Mouse (Mus musculus): Measurements from ENCODE around the gene Nim1k. TPM values are rescaled to one million over a fixed set of nuclear protein-coding genes. Genes with fewer than 3 reads are reported as not detected.
"Not testable (repeated sequence)": the region's sequence is repeated elsewhere in the genome, so short reads cannot be mapped to it uniquely, and the experiment has no call there.

The Nim1k gene
- total RNA-seq, 2 experiments from 2014 or later, result 13.1 to 14.0 TPM

DNA sequence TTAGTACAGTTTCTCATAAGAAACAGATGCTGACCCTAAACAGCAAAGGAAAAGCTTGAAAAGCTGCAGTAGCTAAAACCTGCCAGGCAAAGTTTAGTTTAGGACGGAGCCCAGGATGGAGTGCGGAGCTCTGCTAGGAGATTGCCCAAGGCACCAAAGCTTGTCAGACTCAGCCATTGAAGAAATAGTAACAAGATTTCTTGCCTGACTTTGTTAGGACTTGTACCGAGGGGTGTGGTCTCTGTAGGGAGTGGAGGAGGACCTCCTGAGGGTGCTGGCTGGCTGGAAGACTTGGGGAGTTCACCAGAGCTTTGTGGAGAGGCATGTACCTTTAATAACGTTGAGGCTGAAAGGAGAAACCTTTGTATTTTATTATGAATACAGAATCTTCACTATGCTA is 60.0 kb downstream of the Nim1k start:
- no peak for TF ChIP-seq CTCF (conservative IDR thresholded peaks at IDR 0.05)
- DNase-seq (ENCODE audit: low spot score in 2 of 2), result no peak
- no peak overlapping the region for H3K4me3 ChIP-seq
- no peak overlapping the region for H3K27ac ChIP-seq

DNA sequence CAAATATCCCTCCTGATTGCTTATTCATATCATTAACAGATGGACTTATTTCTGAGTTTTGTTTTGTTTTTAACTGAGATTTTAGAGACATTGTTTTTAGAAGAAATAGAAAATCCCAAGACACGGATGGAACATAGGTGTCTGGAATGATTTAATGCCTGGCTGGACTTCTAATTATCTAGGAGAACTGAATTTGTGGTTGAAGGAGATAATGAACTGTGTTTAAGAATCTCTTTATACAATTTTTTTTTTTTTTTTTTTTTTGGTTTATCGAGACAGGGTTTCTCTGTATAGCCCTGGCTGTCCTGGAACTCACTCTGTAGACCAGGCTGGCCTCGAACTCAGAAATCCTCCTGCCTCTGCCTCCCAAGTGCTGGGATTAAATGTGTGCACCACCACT is 63.7 kb downstream of the Nim1k start:
- 0 out of 2 replicates have a peak overlapping the region, but pooled peaks have one; percentile 98 for H3K27ac ChIP-seq
- peak overlapping the region; percentile 97 for H3K4me3 ChIP-seq
- DNase-seq (ENCODE audit: low spot score in 2 of 2), result not testable (repeated sequence)

DNA sequence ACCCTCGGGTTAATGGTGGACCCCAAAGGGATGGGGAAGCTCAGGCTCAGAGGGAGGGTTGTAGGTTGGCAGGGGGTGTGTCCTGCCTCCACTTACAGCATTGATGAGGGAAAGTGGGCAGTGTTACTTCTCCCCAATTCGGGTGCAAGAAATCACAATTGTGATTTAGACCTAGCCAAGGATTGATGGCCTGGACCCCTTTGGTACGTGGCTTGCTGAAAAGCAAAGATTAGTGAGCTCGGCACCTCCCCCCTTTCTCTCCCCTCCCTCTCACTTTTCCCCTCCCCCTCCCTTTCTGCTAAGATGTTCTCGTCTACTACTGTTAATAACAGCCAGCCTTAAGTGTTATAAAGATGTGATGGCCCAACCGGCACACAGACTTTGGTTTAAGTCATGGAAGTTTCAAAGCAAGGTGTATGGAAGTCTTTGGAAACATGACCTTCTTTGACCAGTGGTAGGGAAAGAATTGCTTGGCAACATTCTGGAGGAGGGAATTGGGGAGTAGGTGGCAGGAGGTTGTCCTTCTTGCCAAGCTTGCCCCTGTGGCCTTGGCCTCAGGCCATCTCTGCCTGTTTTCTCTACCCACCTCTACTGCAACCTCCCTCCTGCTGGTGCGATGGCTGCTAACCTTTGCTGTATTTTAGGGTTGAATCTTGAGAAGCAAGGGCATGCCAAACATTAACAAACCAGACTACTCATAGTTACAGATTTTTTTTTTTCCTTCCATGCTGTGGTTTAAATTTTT is 64.6 kb downstream of the Nim1k start:
- Histone ChIP-seq H3K4me3 (peak overlapping the region; percentile 97), H3K27ac (peak overlapping the region; percentile 98)
- TF ChIP-seq CTCF (conservative IDR thresholded peaks at IDR 0.05), result no peak
- DNase-seq (ENCODE audit: low spot score in 2 of 2), result no peak

DNA sequence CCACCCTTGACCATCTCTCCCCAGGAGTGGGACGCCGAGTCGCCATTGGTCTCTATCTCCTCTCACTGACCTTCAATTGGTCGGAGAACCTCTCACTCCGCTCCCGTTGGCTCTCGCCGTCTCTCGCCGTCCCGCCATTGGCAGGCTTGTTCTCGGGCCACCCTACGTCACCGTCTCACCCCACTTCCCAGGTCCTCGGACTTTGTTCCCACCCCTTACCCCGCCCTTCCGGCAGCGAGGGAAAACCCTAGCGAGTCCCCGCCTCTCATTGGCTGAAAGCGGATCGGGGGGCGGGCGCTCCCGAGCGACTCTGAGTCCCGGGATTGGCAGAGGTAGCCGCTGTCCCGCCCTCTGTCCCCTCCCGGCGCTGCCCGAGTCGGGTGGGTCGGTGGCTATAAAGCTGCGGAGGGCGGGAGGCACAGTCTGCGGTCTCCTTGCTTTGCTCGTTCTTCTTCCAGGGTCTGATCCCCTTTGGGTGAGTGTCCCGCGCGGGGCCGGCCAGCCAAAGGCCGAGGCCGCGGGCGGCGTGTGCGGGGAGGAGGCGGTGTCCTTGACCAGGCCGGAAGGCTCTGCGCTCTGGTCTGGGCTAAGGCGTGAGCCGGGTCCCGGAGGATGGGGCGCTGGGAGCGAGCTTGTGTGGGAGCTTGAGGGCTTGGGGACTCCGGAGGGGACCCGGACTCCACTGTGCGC is 65.5 kb downstream of the Nim1k start, which contains the start of gene Hmgcs1:
Gene Hmgcs1, plus strand, starts transcription at position 341 of the 690 bp plus-strand sequence.
- peak; percentile 98 to 99 for DNase-seq (ENCODE audit: low spot score in 2 of 2)
- TF ChIP-seq CTCF (conservative IDR thresholded peaks at IDR 0.05), result no peak
- peak within 1 kb of the TSS; percentile 97 for H3K4me3 ChIP-seq
- peak within 1 kb of the TSS; percentile 98 for H3K27ac ChIP-seq

DNA sequence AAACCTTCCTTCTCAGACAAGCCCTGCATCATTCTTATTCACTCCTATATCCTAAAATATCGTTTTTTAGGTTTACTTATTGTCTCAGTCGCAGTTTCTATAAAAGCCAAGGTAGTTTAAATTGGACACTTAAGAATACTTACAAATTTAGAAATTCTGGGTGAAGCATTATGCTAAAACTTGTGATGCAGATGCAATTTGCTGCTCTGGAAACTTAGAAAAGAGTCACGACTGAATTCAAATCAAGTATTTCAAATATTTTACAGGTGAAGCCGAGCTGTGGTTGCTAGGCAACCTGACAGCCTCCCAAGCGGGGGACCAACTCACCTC is 66.0 kb downstream of the Nim1k start:
- no peak for TF ChIP-seq CTCF (conservative IDR thresholded peaks at IDR 0.05)
- peak overlapping the region; percentile 93 for H3K27ac ChIP-seq
- DNase-seq (ENCODE audit: low spot score in 2 of 2), result no peak
- peak overlapping the region; percentile 97 for H3K4me3 ChIP-seq

- Histone ChIP-seq H3K27ac (no peak overlapping the region), H3K4me3 (no peak overlapping the region)
- DNase-seq (ENCODE audit: low spot score in 2 of 2), result no peak
- TF ChIP-seq CTCF (conservative IDR thresholded peaks at IDR 0.05), result no peak
Observed at GRCm38 (mm10) chr13:119684416-119685177, 71.1 kb downstream of the Nim1k start.

- no peak overlapping the region for H3K27ac ChIP-seq
- no peak for DNase-seq (ENCODE audit: low spot score in 2 of 2)
- TF ChIP-seq CTCF (conservative IDR thresholded peaks at IDR 0.05), result no peak
- no peak overlapping the region for H3K4me3 ChIP-seq
Observed at GRCm38 (mm10) chr13:119681161-119681560, 74.5 kb downstream of the Nim1k start.

GRCm38 (mm10) chr13:119679721-119680120 is 76.0 kb downstream of the Nim1k start:
- TF ChIP-seq CTCF (conservative IDR thresholded peaks at IDR 0.05), result no peak
- H3K27ac ChIP-seq, result no peak overlapping the region

GRCm38 (mm10) chr13:119678794-119679193 is 76.9 kb downstream of the Nim1k start:
- H3K27ac ChIP-seq, result no peak overlapping the region
- TF ChIP-seq CTCF (conservative IDR thresholded peaks at IDR 0.05), result no peak
- H3K4me3 ChIP-seq, result no peak overlapping the region
- no peak for DNase-seq (ENCODE audit: low spot score in 2 of 2)

More at GRCm38 (mm10) chr13:119679721-119680120, 76.0 kb downstream of the Nim1k start:
- no peak overlapping the region for H3K4me3 ChIP-seq
- DNase-seq (ENCODE audit: low spot score in 2 of 2), result no peak

GRCm38 (mm10) chr13:119661420-119661819 is 94.3 kb downstream of the Nim1k start:
- DNase-seq (ENCODE audit: low spot score in 2 of 2), result peak in 1 of 2 experiments; percentile 21
- not testable (repeated sequence) for H3K4me3 ChIP-seq, H3K27ac ChIP-seq
- peak; percentile 59 for TF ChIP-seq CTCF (conservative IDR thresholded peaks at IDR 0.05)

Other genes with a start within 250 kb of the Nim1k start
- gene Ccl28, start 132.1 kb downstream of the Nim1k start, total RNA-seq (2021), result 1 to 10 TPM; 1.6 to 1.7 TPM
- 100 to 1,000 TPM; 192 to 193 TPM for gene Hmgcs1, start 65.5 kb downstream of the Nim1k start, total RNA-seq (2021)
- 10 to 100 TPM; 40.4 to 43.2 TPM for gene Zfp131, start 35.0 kb upstream of the Nim1k start, total RNA-seq (2021)
- gene AF067063, start 74.3 kb upstream of the Nim1k start, total RNA-seq (2021), result not detected
- gene D13Ertd608e, start 80.1 kb upstream of the Nim1k start, total RNA-seq (2021), result not detected
- gene Tcstv1, start 138.9 kb upstream of the Nim1k start, total RNA-seq (2021), result not detected
- gene Gm21761, start 173.4 kb upstream of the Nim1k start, total RNA-seq (2021), result not detected
- gene B020031M17Rik, start 194.9 kb upstream of the Nim1k start, total RNA-seq (2021), result not detected